Mouse (Mus musculus) adrenal gland, postnatal 4 days (tissue): ENCODE data around the gene Wnt5a. TPM values are rescaled to one million over a fixed set of nuclear protein-coding genes. Genes with fewer than 3 reads are reported as not detected.

Experiments used
- DNase-seq, 2 experiments: peaks; one replicate each; pipeline ENCODE4 v3.0.0; 2021 to 2022; ENCODE audit warnings: low spot score in 2 of 2, mixed read lengths in 2 of 2
- total RNA-seq, 2 experiments: library from RNA; stranded (reverse); gene quantifications; 2 replicates each; pipeline ENCODE4 v1.2.3; 2021

The Wnt5a gene
- total RNA-seq, 2 experiments from 2014 or later: 34.0 to 42.9 TPM

DNA sequence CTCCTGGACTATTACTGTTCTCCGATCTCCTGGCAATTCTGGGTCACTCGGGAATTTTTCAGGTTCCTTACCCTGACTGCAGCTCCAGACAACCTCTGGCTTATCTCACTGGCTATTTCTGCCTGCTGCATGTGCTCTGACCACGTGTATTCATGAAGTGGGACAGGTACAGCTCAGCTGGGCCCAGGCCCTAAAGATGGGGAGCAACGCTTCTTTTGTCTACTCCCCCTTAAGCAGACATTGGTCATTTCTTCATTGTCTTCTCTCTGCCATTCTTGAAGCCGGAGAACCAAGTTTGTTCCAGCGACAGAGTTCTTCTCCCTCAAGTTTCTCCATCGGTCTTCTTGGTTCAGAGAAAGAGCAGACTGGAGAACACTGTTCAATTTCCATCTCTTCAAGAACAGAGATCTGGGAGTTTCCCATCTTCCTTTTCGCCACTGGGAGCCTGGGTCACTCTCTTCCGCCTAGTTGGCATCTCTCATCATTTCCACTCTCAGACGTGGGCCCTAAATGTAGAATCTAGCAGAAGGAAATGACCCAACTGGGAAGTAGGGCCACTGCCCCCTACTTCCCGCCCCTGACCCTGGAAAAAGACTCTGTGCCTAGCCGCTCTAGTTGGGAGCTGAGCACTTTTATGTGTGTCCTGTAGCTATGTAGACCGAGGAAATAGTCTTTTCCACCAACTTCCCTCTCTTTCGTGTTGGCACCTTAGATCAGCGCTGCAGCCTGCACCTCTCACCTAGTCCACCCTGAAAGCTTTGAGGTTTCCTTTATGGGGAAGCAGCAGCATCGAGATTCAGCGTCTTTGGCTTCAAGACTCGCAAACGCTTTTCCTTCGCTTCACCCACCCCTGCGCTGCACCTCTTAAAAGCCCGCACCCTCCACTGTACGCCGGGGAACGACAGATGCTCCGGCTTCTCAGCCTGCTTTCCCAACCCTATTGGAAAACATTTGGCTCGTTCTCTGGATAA lies 4.0 kb downstream of the Wnt5a start:
- DNase-seq: no peak

DNA sequence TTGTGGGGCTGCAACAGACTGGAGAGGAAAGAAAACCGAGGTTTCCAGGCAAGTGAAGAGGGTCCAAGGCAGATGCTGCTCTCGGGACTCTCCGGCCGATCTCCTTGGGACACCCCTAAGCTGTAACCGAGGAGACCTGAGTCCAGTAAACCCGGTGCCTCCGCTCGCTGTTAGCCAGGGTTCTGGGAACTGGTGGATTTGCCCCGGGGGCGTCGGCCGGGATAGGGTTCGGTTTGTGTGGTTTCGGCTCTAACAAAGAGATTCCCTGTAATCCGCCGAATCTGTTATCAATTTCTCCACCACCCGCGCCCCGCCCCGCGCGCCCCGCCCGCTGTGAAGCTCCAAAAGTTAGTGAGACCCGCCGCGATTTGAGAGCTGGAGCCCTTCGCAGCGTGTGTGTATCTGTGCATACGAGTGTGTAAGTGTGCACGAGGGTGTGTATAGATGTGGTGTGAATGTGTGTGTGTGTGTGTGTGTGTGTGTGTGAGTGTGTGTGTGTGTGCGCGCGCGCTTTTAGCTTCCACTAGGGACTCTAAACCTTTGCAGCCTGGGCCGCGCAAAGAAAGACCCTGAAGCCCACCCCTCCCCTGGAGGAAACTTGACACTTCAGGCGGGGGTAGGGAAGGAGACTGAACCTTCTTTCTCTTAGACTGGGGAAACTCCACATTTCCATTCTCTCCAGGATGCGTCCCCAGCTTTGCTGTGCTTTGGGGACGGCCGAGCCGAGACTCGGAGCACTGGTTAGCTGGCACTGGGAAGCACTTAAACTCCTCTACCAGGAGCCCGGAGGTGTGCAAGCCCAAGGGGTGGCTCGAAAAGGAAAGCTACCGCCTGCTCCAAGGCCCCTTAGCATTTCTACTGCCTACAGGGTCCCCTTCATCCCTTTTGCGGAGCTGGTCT lies 5.1 kb downstream of the Wnt5a start:
- DNase-seq: no peak

- DNase-seq: no peak
These were observed 5.9 kb downstream of the Wnt5a start for GRCm38 (mm10) chr14:28510341-28511028.

- no peak for DNase-seq
These were observed 6.6 kb downstream of the Wnt5a start for GRCm38 (mm10) chr14:28511029-28511651.

- DNase-seq: no peak
These were observed 8.4 kb downstream of the Wnt5a start for GRCm38 (mm10) chr14:28512805-28513590.

DNA sequence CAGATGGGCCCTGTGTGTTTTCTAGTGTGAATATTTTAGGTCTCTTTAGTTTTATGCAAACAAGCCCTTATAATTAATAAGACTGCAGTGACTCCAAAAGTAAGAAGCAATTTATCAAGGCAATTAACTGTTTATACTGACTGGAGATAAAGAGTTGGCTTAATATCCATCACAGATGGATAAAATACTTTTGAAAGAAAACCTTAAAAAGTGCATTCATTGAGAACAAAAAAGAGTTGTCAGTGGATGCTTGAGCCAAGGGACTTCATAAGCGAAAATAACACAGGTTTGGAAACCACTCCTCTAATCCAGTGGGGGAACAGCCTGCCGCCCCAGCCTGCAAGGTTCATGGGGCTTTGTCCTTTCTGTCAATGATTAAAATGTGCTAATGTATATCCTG lies 9.6 kb downstream of the Wnt5a start:
- no peak for DNase-seq

- DNase-seq: no peak
These were observed 10.8 kb downstream of the Wnt5a start for GRCm38 (mm10) chr14:28515331-28515730.

DNA sequence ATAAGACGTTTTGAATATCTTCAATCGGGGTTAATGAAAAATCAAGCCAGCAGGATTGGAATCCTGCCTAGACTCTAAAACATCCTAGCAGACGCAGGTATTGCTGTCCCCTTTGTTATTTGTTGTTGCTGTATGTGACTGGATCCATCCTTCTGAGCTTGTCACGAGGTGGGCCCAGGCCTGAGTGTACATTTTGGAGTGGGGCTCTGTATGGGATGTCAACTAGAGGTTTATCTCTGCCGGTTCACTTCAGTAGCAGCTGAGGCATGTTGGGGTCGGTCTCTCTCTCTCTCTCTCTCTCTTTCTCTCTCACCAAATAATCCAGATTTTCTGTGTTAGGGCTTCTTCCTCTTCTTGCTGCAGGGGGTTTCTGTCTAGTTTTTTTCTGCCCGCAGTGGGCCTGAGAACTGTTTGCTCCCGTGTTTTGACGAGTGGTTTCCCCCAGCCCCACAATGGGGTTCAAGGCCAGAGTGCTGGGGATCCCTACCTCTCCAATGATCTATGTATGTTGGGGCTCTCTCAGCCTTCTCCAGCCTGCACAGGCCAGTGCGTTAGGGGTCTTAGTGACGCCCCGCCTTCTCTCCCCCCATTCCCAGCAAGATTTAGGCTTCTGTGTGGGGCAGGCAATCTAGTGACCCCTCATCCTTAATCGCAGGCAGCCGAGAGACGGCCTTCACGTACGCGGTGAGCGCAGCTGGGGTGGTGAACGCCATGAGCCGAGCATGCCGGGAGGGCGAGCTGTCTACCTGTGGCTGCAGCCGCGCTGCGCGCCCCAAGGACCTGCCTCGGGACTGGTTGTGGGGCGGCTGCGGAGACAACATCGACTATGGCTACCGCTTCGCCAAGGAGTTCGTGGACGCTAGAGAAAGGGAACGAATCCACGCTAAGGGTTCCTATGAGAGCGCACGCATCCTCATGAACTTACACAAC lies 13.3 kb downstream of the Wnt5a start:
- DNase-seq: no peak

- DNase-seq: no peak
These were observed 16.6 kb downstream of the Wnt5a start for GRCm38 (mm10) chr14:28521106-28521505.

- no peak for DNase-seq
These were observed 18.1 kb downstream of the Wnt5a start for GRCm38 (mm10) chr14:28522611-28523010.

DNA sequence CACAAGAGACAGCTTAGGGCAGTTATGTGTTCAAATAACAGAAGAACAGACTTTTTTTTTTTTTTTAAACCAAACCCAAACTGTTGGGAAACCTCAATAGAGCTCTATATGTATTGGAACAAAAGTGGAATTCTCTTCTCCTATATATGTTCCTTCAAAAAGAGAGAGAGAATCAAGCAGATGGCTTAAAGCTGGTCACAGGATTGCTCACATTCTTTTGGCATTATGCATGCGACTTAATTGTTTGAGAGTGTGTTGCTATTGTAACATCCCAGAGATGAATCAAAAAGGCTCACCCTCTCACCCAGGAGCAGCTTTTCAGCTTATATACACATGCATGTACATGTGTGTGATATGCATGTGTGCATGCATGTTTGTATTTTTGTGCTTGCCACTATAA lies 21.0 kb downstream of the Wnt5a start:
- no peak for DNase-seq

DNA sequence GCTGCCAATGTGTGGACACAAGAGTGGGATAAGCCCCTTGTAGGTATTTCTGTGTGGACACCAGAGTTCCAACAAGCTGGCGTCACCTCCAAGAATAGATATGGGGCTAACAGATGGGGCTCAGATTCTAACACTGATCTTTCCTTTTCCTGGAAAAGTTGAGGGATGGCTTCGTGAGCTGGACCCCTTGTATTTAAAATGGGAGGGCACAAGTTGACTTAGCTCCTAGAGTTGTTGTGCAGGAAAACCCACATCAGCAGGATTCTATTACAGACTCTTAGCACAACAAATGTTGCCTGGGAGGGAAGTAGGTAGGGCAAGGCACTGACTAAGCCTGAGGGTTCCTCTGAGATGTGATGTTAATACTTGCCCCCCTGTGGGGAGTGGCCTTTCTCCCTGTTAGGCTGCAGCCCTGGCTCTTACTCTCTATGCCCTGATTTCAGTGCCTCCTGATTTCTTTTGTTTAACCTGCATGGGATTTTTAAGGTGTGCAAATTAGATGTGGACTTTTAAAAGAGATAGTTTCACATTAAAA lies 23.7 kb downstream of the Wnt5a start:
- no peak for DNase-seq

- DNase-seq: no peak
These were observed 27.0 kb downstream of the Wnt5a start for GRCm38 (mm10) chr14:28531531-28531930.

DNA sequence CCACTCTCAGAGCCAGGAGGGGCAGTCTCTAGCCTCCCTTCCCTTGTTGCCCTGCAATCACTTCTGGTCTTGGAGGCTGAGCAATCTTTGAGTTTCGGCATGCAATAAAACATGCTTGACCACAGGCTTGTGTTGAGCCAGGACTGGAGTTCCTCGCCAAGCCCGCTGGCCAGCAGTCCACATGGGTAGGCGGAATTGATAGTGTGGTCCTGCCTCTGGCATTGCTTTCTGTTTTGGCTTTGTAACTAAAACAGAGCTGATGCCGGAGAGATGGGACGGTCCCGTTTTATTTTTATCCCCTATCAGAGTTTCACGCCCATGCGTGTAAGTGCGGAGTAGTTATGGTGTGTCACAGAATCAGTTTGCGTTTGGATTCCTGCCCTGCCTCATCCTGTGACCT lies 28.4 kb downstream of the Wnt5a start:
- DNase-seq: no peak

DNA sequence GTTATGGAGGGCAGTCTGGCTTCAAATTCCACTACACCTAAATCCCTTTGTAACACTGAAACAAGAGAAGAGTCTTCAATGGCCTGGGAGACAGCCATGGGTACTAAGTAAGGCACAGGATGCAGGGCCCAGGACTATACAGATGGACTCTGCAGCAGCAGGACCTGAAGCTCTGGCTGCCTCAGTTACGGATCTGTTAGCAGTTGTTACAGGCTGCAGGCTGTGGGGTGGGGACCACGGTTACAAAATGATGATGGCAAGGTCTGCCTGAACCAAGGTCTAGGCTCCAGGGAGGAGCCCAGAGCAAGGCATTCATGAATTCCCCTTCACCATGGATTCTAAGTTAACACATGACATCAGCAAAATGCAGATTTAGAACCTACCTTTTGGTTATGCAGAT lies 29.3 kb downstream of the Wnt5a start:
- no peak for DNase-seq

DNA sequence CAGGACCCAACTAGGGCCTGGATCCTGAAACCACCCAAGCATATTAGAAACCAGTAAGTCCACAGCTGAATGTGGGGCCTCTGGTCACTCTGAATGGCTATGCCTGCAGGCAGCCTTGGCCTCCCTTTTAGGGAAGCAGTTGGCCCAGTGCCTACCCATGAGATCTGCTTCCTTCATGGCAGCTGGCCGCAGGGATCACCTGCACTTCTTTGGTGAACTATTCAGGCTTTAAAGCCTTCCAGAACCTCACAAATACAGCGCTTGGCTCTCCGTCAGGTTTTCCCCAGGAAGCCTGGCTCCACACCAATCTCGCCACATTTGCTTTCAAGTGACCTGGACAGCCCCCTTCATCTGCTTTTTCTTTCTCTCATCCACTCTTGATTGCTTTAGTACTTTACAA lies 31.3 kb downstream of the Wnt5a start:
- no peak for DNase-seq

DNA sequence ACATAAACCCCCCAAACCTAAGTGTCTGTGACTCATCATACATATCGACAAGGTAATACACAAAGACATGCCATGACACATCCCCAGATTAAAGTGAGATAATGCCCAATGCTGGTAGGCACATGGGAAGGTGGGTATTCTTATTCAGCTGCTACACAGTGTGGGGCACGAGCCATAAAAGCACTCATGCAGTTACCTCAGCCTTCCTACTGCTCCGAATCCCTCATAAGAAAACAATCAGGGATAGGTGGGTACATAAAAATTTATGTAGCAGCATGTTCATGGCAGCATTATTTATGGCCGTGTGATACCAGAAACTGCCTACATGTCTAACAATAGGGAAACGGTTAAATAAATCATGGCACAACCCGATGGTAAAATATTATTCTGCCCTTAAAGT lies 35.0 kb downstream of the Wnt5a start:
- no peak for DNase-seq

DNA sequence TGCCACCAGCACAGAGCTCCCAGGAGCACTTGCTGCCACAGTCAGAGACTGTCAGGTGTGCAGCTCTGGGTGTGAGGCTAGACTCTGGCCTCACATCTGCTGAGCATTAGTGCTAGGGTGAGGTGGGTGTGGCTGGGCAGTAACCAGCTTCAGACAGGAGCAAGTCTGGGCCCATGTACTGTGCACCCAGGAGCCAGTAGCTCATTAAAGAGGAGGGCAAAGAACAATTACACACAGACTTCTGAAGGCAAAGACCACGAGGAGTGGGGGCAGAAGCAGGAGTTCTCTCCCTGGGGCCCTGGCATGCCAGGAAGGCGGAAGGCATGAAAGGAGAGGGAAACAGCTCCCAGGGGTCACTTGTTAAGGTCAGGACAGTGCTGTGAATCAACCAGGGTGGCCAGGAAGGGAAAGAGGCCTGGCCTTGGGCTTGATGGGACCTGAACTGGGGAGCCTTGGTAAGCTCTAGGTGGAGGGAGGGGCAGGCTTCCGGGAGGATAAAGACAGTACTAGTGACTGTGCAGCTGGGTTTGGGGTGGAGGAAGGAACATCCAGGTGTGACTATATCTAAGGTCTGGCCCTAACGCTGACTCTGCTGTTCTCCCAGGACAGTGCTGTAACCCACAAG lies 37.7 kb downstream of the Wnt5a start:
- DNase-seq: no peak
